Mouse (Mus musculus) limb, embryonic 14.5 days (tissue): ENCODE measurements at regions not wholly inside any gene's neighbourhood (a gene's known extent, or its start where the extent isn't known, plus 50 kb on each side); places are given as distances from the start of the nearest gene placed in this dataset.

Experiments
- ATAC-seq: fragments of 200-750 bp; cut with Nextera tagmentation; 2 replicates; pipeline ENCODE4 v1.8.0; 2017; ENCODE audit warnings: low read depth, moderate number of reproducible peaks, moderate TSS enrichment; ENCODE audit not compliant: low FRiP score
- DNase-seq: peaks from one replicate; pipeline ENCODE4 v3.0.0-alpha.2; 2015; ENCODE audit warnings: low spot score
- H3K27ac ChIP-seq: fragments of 300-500 bp; sonication (generic); replicated peaks from 2 replicates; pipeline ENCODE4 v1.5.1; 2014; ENCODE audit warnings: low read depth, mild to moderate bottlenecking, low read length, moderate library complexity, mixed read lengths
- H3K27me3 ChIP-seq: fragments of 300-500 bp; sonication (generic); 2 replicates; pipeline ENCODE4 v1.6.1; 2014; ENCODE audit warnings: low read length, mixed read lengths; ENCODE audit not compliant: control insufficient read depth, insufficient read depth
- H3K36me3 ChIP-seq: fragments of 300-500 bp; sonication (generic); 2 replicates; pipeline ENCODE4 v1.6.1; 2014; ENCODE audit warnings: mild to moderate bottlenecking, low read length, moderate library complexity, mixed read lengths; ENCODE audit not compliant: control insufficient read depth, insufficient read depth
- H3K4me1 ChIP-seq: fragments of 300-500 bp; sonication (generic); 2 replicates; pipeline ENCODE4 v1.6.1; 2014; ENCODE audit warnings: antibody characterized with exemption, low read length, mixed read lengths; ENCODE audit not compliant: control insufficient read depth, insufficient read depth
- H3K4me2 ChIP-seq: fragments of 300-500 bp; sonication (generic); replicated peaks from 2 replicates; pipeline ENCODE4 v1.6.1; 2014; ENCODE audit warnings: low read depth, mild to moderate bottlenecking, low read length, moderate library complexity; ENCODE audit not compliant: severe bottlenecking
- H3K4me3 ChIP-seq: fragments of 300-500 bp; sonication (generic); replicated peaks from 2 replicates; pipeline ENCODE4 v1.5.1; 2014; ENCODE audit warnings: low read length
- H3K9ac ChIP-seq: fragments of 300-500 bp; sonication (generic); 2 replicates; pipeline ENCODE4 v1.6.1; 2014; ENCODE audit warnings: mild to moderate bottlenecking, low read depth, low read length, moderate library complexity; ENCODE audit not compliant: severe bottlenecking
- H3K9me3 ChIP-seq: fragments of 300-500 bp; sonication (generic); 2 replicates; pipeline ENCODE4 v1.6.1; 2016; ENCODE audit warnings: low read length; ENCODE audit not compliant: control insufficient read depth
- POLR2A ChIP-seq: fragments of 200-500 bp; IDR thresholded peaks from 2 replicates; pipeline ENCODE4 v1.8.0; 2012; ENCODE audit warnings: inconsistent platforms, mild to moderate bottlenecking, moderate library complexity, borderline replicate concordance; ENCODE audit not compliant: insufficient read depth, insufficient read length; ENCODE audit errors: extremely low read depth
- WGBS: fragments of 180-500 bp; shearing (Covaris S2); extraction: QIAGEN DNeasy Blood & Tissue Kit; methylation state at CpG from one replicate; pipeline ENCODE4 v1.1.7; 2014; 5-methylcytosine and 5-hydroxymethylcytosine counted together

DNA sequence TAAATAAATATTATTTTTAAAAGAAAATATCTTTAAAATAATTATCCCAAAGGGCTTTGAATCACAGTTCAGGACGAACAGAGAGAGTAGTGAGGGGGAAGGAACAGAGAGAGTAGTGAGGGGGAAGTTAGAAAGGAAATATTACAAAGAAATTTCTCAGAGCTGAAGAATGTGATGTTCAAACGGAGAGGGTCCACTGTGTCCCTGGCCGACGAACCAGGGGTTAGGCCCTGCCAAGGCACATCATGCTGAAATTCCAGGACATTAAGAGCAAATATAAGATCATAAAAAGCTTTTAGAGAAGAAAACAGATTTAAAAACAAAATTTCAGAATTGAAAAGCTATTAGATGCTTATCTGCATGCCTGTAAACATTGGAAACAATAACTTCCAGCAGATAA lies 61.6 kb downstream of the Skor1 start:
- ATAC-seq (no peak), DNase-seq (no peak)
- no peak for TF ChIP-seq POLR2A
- H3K27me3 ChIP-seq = no peaks in the 10 kb centered on the region
- H3K27ac ChIP-seq = no peak overlapping the region
- no peak overlapping the region for H3K4me3 ChIP-seq
- no peak overlapping the region for H3K9ac ChIP-seq
- no peak overlapping the region for H3K4me2 ChIP-seq
- 83% methylated on average over 4 of the region's 4 CpGs for WGBS
- H3K4me1 ChIP-seq = peaks cover 11% of the 10 kb centered on the region
- no peaks in the 10 kb centered on the region for H3K36me3 ChIP-seq
- H3K9me3 ChIP-seq = no peaks in the 10 kb centered on the region

DNA sequence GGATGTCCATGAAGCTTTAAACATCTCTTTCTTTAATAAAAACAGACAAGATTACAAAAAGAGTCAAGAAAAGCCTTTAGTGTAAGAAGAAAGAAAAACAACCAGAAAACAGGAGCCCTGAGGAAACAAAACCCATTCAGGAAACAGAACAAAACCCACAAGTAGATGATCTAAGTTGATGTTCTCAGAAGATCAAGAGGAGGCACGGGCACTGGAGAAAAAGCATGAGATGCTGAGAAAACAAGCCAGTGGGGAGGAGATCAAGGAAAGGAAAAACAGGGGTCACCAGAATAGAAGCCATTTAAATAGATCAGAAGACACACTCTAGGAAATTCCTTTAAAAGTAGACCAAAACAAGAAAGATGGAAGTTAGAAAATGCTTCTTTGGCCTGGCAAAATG lies 62.1 kb downstream of the Skor1 start:
- Histone ChIP-seq H3K36me3 (no peaks in the 10 kb centered on the region), H3K27me3 (no peaks in the 10 kb centered on the region), H3K9ac (no peak overlapping the region), H3K9me3 (no peaks in the 10 kb centered on the region), H3K4me1 (peaks cover 11% of the 10 kb centered on the region; the same call in 1 of the 2 replicates), H3K27ac (no peak overlapping the region), H3K4me2 (no peak overlapping the region), H3K4me3 (no peak overlapping the region)
- WGBS = 75% methylated on average over 1 of the region's 1 CpGs
- ATAC-seq = no peak
- DNase-seq = no peak
- TF ChIP-seq POLR2A = no peak

DNA sequence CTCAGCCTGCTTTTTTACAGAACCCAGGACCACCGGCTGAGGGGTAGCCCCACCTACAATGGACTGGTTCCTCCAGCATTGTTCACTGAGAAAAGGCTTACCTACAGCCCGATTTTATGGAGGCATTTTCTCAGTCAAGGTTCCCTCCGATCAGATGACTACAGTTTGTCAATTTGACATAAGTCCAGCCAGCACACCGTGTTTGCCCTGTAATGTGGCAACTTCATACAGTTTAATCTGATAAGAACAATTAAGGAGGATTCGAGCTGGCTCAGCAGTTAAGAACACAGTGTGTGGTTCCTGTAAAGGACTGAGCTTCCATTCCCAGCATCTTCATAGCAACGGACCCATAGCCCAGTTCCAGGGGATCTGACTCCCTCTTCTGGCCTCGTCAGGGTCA lies 65.9 kb downstream of the Skor1 start:
- Histone ChIP-seq H3K27ac (no peak overlapping the region), H3K9ac (no peak overlapping the region), H3K9me3 (no peaks in the 10 kb centered on the region), H3K36me3 (no peaks in the 10 kb centered on the region), H3K4me1 (no peaks in the 10 kb centered on the region), H3K27me3 (no peaks in the 10 kb centered on the region), H3K4me3 (no peak overlapping the region), H3K4me2 (no peak overlapping the region)
- DNase-seq (no peak), ATAC-seq (no peak)
- 82% methylated on average over 7 of the region's 7 CpGs for WGBS
- TF ChIP-seq POLR2A = no peak

DNA sequence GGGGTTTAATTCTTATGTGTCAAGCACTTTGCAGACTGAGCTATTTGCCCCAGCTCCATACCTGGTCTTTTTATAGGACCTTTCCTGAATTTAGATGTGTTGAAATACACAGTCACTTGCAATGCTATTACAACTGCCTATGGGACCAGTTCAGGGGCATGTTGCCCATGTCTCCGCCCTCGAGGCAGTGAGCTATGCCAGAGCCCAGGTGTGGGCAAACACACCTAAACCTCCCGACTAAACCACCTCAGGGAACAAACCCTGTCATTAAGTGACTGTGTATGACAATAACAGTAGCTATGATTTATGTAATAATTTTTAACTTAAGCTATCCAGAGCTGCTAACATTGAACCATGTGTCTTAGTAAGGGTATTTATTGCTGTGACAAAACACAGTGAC lies 66.5 kb downstream of the Skor1 start:
- H3K27me3 ChIP-seq = no peaks in the 10 kb centered on the region
- WGBS = 77% methylated on average over 3 of the region's 3 CpGs
- no peak overlapping the region for H3K4me3 ChIP-seq
- TF ChIP-seq POLR2A = no peak
- no peak overlapping the region for H3K4me2 ChIP-seq
- no peak overlapping the region for H3K9ac ChIP-seq
- H3K36me3 ChIP-seq = no peaks in the 10 kb centered on the region
- ATAC-seq (no peak), DNase-seq (no peak)
- H3K9me3 ChIP-seq = no peaks in the 10 kb centered on the region
- no peak overlapping the region for H3K27ac ChIP-seq
- H3K4me1 ChIP-seq = no peaks in the 10 kb centered on the region

DNA sequence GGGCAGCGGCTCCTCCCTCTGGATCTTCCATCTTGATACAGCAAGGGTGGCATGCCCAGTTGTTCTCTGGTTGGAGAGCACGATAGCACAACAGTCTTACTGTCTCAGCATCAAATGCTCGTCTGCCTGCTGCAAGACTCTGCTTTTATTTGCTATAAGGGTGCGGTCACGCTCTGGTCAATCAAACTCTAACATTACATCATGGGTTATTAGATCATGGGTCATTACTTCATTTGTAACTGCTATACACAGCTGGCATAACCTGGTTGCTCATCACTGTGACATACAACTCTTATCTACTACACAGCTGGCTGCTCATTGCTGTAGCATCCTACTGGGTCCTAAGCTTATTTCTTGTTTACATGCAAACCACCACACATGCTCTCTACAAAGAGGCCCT lies 68.4 kb downstream of the Skor1 start:
- no peak overlapping the region for H3K4me2 ChIP-seq
- DNase-seq (no peak), ATAC-seq (no peak)
- H3K4me1 ChIP-seq = peaks cover 2% of the 10 kb centered on the region; the same call in 1 of the 2 replicates
- no peak overlapping the region for H3K27ac ChIP-seq
- H3K9ac ChIP-seq = no peak overlapping the region
- TF ChIP-seq POLR2A = no peak
- no peaks in the 10 kb centered on the region for H3K27me3 ChIP-seq
- H3K36me3 ChIP-seq = no peaks in the 10 kb centered on the region
- 89% methylated on average over 5 of the region's 5 CpGs for WGBS
- no peak overlapping the region for H3K4me3 ChIP-seq
- H3K9me3 ChIP-seq = no peaks in the 10 kb centered on the region

DNA sequence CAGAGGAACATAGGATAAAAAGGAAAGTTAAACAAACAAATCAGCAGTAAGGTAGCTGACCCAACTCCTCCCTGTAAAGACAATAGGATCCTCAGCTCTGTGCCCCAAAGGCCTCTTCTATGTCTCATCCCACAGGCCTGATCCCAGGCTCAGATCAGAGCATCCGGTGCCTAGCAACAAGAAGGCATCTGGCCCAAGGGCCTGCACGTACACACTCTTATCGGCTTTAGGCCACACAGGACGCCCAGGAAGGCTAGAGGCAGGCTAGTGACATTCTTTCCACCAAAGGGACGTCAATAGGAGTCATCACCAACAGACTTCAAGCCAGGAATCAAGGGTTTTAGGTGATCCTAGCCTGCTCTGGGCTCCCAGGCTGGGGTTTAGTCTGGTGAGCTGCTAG lies 73.5 kb downstream of the Skor1 start:
- Histone ChIP-seq H3K4me2 (no peak overlapping the region), H3K4me3 (no peak overlapping the region), H3K27ac (no peak overlapping the region), H3K9ac (no peak overlapping the region), H3K9me3 (no peaks in the 10 kb centered on the region), H3K27me3 (no peaks in the 10 kb centered on the region), H3K4me1 (peaks cover 17% of the 10 kb centered on the region), H3K36me3 (no peaks in the 10 kb centered on the region)
- WGBS = 42% methylated on average over 5 of the region's 5 CpGs
- no peak for ATAC-seq
- no peak for TF ChIP-seq POLR2A
- no peak for DNase-seq
